Mouse (Mus musculus) intestine, postnatal 0 days (tissue): ENCODE data around the gene Tmem150a. TPM values are rescaled to one million over a fixed set of nuclear protein-coding genes. Genes with fewer than 3 reads are reported as not detected.
A peak's percentile ranks its signal among the peaks of the same experiment; 100 is the strongest.

ENCODE experiments used
- ATAC-seq: fragments of 200-750 bp; cut with Nextera tagmentation; 2 replicates; pipeline ENCODE4 v1.8.0; 2017; ENCODE audit warnings: mild to moderate bottlenecking, moderate TSS enrichment, moderate library complexity
- H3K27ac ChIP-seq: fragments of 300-500 bp; sonication (generic); 2 replicates; pipeline ENCODE4 v1.5.1; 2014; ENCODE audit warnings: mild to moderate bottlenecking, low read depth, low read length, moderate library complexity
- H3K27me3 ChIP-seq: fragments of 300-500 bp; sonication (generic); replicated peaks from 2 replicates; pipeline ENCODE4 v1.6.1; 2014; ENCODE audit warnings: low read length, mixed read lengths; ENCODE audit not compliant: control insufficient read depth, insufficient read depth
- H3K36me3 ChIP-seq: fragments of 300-500 bp; sonication (generic); 2 replicates; pipeline ENCODE4 v1.6.1; 2014; ENCODE audit warnings: mild to moderate bottlenecking, moderate library complexity; ENCODE audit not compliant: control insufficient read depth, insufficient read depth
- H3K4me1 ChIP-seq: fragments of 300-500 bp; sonication (generic); replicated peaks from 2 replicates; pipeline ENCODE4 v1.6.1; 2014; ENCODE audit warnings: antibody characterized with exemption, low read length, mixed read lengths; ENCODE audit not compliant: control insufficient read depth, insufficient read depth
- H3K4me2 ChIP-seq: fragments of 300-500 bp; sonication (generic); replicated peaks from 2 replicates; pipeline ENCODE4 v1.6.1; 2014; ENCODE audit warnings: low read depth, mild to moderate bottlenecking, moderate library complexity
- H3K4me3 ChIP-seq: fragments of 300-500 bp; sonication (generic); 2 replicates; pipeline ENCODE4 v1.5.1; 2014; ENCODE audit warnings: low read depth, low read length
- H3K9ac ChIP-seq: fragments of 300-500 bp; sonication (generic); 2 replicates; pipeline ENCODE4 v1.6.1; 2014; ENCODE audit warnings: mild to moderate bottlenecking, low read depth, low read length
- H3K9me3 ChIP-seq: fragments of 300-500 bp; sonication (generic); 2 replicates; pipeline ENCODE4 v1.6.1; 2016; ENCODE audit warnings: mixed run types; ENCODE audit not compliant: control insufficient read depth
- CTCF ChIP-seq: sonication (generic); IDR thresholded peaks from 2 replicates; pipeline ENCODE4 v1.5.1; 2016; ENCODE audit warnings: low read depth, mild to moderate bottlenecking, control low read depth, antibody characterized with exemption, moderate library complexity
- WGBS: fragments of 180-500 bp; shearing (Covaris S2); extraction: QIAGEN DNeasy Blood & Tissue Kit; methylation state at CpG from one replicate; pipeline ENCODE4 v1.1.7; 2014; 5-methylcytosine and 5-hydroxymethylcytosine counted together
- polyA plus RNA-seq: library from polyadenylated mRNA; unstranded; fragments of >200 nt; fragmentation: Nextera tagmentation; extraction: Ambion mirVana; gene quantifications from 2 replicates; pipeline ENCODE4 v1.2.1, GENCODE M21; 2015

Gene Tmem150a
- polyA plus RNA-seq, 1 experiment from 2014 or later = 12.4 TPM

DNA sequence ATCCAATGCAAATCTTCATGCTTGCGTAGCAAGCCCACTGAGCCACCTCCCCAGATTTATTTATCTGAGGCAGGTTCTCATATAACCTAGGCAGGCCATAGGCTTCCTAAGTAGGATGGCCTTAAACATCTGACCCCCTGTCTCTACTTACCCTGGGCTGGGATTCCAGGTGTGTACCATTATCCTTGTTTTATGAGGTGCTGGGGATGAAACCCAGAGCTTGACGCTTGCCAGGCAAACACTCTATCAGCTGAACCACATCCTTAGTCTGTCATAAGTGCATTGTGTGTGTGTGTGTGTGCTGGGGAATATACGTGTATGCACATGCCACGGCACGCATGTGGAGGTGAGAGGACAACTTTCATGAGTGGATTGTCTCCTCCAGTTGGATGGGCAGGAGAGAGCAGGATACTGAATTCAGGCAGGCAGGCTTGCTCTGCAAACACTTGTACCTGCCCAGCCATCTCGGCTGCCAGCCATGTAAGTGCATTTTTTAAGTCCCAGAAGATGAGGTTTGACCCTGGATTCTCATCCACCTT is 33.6 kb downstream of the Tmem150a start:
- Histone ChIP-seq H3K4me1 (peaks cover 5% of the 10 kb centered on the region; the same call in 1 of the 2 replicates), H3K4me2 (peak overlapping the region; percentile 78), H3K27me3 (no peaks in the 10 kb centered on the region), H3K9ac (peak overlapping the region; percentile 91; the same call in 1 of the 2 replicates), H3K4me3 (peak overlapping the region; percentile 64), H3K27ac (peak overlapping the region; percentile 99; the same call in 1 of the 2 replicates), H3K36me3 (peaks cover 39% of the 10 kb centered on the region), H3K9me3 (no peaks in the 10 kb centered on the region)
- TF ChIP-seq CTCF = no peak
- WGBS = 74% methylated on average over 6 of the region's 6 CpGs
- no peak for ATAC-seq

DNA sequence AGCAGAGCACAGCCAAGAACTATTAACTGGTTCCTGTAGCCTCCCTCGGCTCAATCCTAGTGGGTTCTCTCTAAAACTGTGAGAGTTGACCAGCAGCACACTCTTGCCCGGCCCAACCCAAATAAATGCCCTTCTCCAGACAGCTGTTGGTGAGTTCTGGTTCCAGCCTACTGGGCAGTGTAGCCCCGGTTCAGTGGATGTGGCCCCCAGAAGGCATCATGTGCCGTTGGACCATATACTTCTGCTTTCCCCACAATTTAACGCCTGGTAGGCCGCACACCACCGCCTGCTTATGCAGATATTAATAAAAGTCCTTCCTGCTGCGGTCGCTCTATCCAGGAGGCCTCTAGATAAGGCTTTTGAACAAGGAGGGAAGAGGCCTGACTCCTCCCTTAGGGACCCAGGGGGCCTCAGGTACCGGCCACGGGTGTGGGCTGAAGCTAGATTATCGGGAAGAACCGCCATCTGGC is 34.3 kb downstream of the Tmem150a start:
- H3K9ac ChIP-seq = peak overlapping the region; percentile 91
- H3K36me3 ChIP-seq = peaks cover 33% of the 10 kb centered on the region
- H3K4me2 ChIP-seq = peak overlapping the region; percentile 78
- no peak for TF ChIP-seq CTCF
- peak overlapping the region; percentile 99 for H3K27ac ChIP-seq
- H3K4me3 ChIP-seq = peak overlapping the region; percentile 64
- H3K27me3 ChIP-seq = no peaks in the 10 kb centered on the region
- H3K4me1 ChIP-seq = peaks cover 5% of the 10 kb centered on the region; the same call in 1 of the 2 replicates
- ATAC-seq = peak; percentile 57
- WGBS = 6% methylated on average over 13 of the region's 13 CpGs
- no peaks in the 10 kb centered on the region for H3K9me3 ChIP-seq

DNA sequence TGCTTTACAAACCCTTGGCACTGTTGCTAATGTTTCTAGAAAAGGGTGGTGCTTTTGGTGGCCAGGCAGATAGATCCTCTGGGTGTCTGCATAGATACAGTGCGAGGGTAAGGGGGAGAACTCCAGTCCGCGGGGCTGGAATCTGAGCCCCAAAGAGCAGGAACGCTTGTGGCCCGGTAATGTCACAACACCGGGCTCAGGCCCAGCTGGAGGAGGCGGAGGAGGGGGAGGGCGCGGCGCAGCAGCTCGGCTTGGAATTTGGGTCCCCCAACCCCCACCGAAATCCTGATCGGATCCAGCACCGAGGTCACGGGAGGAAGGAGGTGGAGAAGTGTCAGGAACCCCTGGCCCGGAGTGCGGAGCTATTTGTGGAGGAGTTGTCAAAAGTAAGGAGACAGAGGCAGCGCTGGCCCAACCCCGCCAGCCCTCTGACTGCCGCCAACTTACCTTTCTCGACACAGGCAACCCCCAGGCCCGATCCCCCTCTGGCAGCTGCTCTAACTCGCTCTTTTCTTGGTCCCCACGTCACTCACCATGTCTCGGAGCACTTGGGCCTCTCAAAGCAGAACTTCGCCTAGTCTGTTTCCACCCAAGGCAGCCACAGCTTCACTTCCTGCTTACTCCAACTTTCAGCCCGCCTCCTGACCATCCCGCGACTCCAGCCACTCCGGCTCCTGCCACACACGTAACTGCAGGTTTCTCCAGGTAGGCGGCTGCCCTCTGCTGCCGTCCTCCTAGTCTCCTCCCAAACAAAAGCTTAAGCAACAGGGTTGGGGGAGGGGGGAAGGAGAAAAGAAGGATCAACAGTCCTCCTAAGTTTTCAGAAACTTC is 34.9 kb downstream of the Tmem150a start, which contains the start of gene Vamp8:
TSS of gene Vamp8 (minus strand) at position 763 of the 831 bp plus-strand sequence.
- peak; percentile 88 for ATAC-seq

DNA sequence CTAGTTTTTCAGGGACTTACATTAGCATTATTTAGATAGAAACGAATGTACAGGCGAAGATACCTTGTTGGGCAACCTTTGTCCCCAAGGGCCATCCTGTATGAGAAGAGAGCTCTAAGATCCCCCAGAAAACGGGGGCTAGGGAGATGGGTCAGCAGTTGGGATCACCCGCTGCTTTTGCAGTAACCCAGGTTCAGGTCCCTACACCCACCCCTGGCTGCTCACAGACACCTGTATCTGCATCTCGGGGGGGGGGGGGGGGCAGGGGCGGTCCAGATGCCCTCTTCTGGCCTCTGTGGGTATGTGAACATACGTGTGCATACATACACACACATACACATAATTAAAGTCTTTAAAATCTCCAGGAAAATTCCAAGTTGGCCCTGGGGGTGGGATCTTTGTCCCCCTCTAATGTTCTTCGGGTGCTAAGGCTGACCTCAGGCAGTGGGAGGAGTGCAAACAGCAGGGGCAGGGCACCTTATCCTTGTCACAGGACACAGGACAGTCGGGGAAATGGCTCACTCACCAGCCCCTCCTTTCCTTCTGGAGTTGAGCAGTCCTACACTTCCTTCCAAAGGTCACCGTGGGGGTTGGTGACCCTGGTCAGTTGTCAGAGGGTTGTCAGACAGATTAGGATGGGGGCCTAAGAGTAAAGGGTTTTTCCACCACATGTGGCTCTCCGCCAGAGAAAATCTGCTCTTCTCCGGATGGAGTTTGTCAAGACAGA is 35.7 kb downstream of the Tmem150a start:
- TF ChIP-seq CTCF = peak; percentile 32; the same call in 1 of the 2 replicates
- ATAC-seq = peak; percentile 55
- H3K36me3 ChIP-seq = peaks cover 18% of the 10 kb centered on the region
- H3K4me2 ChIP-seq = peak overlapping the region; percentile 78
- H3K4me1 ChIP-seq = peaks cover 5% of the 10 kb centered on the region; the same call in 1 of the 2 replicates
- H3K27ac ChIP-seq = peak overlapping the region; percentile 99
- peak overlapping the region; percentile 64 for H3K4me3 ChIP-seq
- H3K27me3 ChIP-seq = no peaks in the 10 kb centered on the region
- H3K9me3 ChIP-seq = no peaks in the 10 kb centered on the region
- 14% methylated on average over 12 of the region's 12 CpGs for WGBS
- peak overlapping the region; percentile 91 for H3K9ac ChIP-seq

More for the DNA sequence above, 34.9 kb downstream of the Tmem150a start, which contains the start of gene Vamp8:
- Histone ChIP-seq H3K27ac (peak within 1 kb of the TSS; percentile 99), H3K36me3 (peaks cover 26% of the 10 kb centered on the region), H3K4me3 (peak within 1 kb of the TSS; percentile 64), H3K27me3 (no peaks in the 10 kb centered on the region), H3K9ac (peak within 1 kb of the TSS; percentile 91), H3K4me1 (peaks cover 5% of the 10 kb centered on the region; the same call in 1 of the 2 replicates), H3K4me2 (peak within 1 kb of the TSS; percentile 78), H3K9me3 (no peaks in the 10 kb centered on the region)
- 0% methylated on average over 32 of the region's 33 CpGs for WGBS
- TF ChIP-seq CTCF = peak; percentile 65

DNA sequence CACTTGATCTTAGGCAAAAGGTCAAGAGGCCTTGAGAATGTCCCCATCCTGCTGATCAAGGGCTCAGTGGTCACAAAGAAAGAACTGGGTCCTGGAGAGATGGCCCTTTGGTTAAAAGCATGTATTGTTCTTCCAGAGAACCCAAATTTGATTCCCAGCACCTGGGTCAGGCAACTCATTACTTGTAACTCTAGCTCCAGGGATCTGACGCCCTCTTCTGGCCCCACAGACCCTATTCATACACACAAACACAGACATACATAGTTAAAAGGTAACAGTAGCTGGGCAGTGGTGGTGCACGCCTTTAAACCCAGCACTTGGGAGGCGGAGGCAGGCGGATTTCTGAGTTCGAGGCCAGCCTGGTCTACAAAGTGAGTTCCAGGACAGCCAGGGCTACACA is 37.1 kb downstream of the Tmem150a start:
- no peak for ATAC-seq
- Histone ChIP-seq H3K27me3 (no peaks in the 10 kb centered on the region), H3K4me1 (peaks cover 5% of the 10 kb centered on the region; the same call in 1 of the 2 replicates), H3K27ac (no peak overlapping the region), H3K4me3 (no peak overlapping the region), H3K9ac (no peak overlapping the region), H3K9me3 (no peaks in the 10 kb centered on the region), H3K36me3 (peaks cover 10% of the 10 kb centered on the region; the same call in 1 of the 2 replicates), H3K4me2 (no peak overlapping the region)
- 99% methylated on average over 5 of the region's 5 CpGs for WGBS
- TF ChIP-seq CTCF = 0 out of 2 replicates have a peak, but pooled peaks have one; percentile 10
